Mouse (Mus musculus): ENCODE data around the gene Mettl23. TPM values are rescaled to one million over a fixed set of nuclear protein-coding genes. Genes with fewer than 3 reads are reported as not detected.
A peak's percentile ranks its signal among the peaks of the same experiment; 100 is the strongest.

Gene Mettl23
- polyA plus RNA-seq, 1 experiment from 2014 or later, result 59.5 TPM

GRCm38 (mm10) chr11:116852891-116853511, 9.9 kb downstream of the Mettl23 start, which contains the start of gene Srsf2:
Srsf2 (minus strand) TSS chr11:116853094.
- DNase-seq (ENCODE audit: low spot score), result peak; percentile 98
- under 1% methylated on average over 74 of the region's 74 CpGs for WGBS
- no peaks in the 10 kb centered on the region for H3K9me3 ChIP-seq (replicated peaks)
- H3K4me1 ChIP-seq, result peaks cover 37% of the 10 kb centered on the region
- H3K36me3 ChIP-seq, result peaks cover 42% of the 10 kb centered on the region
- peak within 1 kb of the TSS; percentile 93 for H3K4me3 ChIP-seq
- no peaks in the 10 kb centered on the region for H3K27me3 ChIP-seq (ENCODE audit: low read depth, poor library complexity, severe bottlenecking)
- H3K27ac ChIP-seq, result peak within 1 kb of the TSS; percentile 97

- under 1% methylated on average over 36 of the region's 36 CpGs for WGBS
These were observed 10.4 kb downstream of the Mettl23 start for GRCm38 (mm10) chr11:116853512-116853928.

GRCm38 (mm10) chr11:116854279-116854678, 11.2 kb downstream of the Mettl23 start:
- no peak for DNase-seq (ENCODE audit: low spot score)
- no peaks in the 10 kb centered on the region for H3K9me3 ChIP-seq (replicated peaks)
- H3K27me3 ChIP-seq (ENCODE audit: low read depth, poor library complexity, severe bottlenecking), result no peaks in the 10 kb centered on the region
- WGBS, result 49% methylated on average over 10 of the region's 10 CpGs
- H3K4me1 ChIP-seq, result peaks cover 37% of the 10 kb centered on the region
- H3K4me3 ChIP-seq, result peak overlapping the region; percentile 93
- 0 out of 2 replicates have a peak overlapping the region, but pooled peaks have one; percentile 97 for H3K27ac ChIP-seq
- H3K36me3 ChIP-seq, result peaks cover 34% of the 10 kb centered on the region

More at GRCm38 (mm10) chr11:116853512-116853928, 10.4 kb downstream of the Mettl23 start:
- peak overlapping the region; percentile 93 for H3K4me3 ChIP-seq
- peak overlapping the region; percentile 97 for H3K27ac ChIP-seq
- no peaks in the 10 kb centered on the region for H3K27me3 ChIP-seq (ENCODE audit: low read depth, poor library complexity, severe bottlenecking)
- H3K9me3 ChIP-seq (replicated peaks), result no peaks in the 10 kb centered on the region
- peak; percentile 99 for DNase-seq (ENCODE audit: low spot score)
- H3K4me1 ChIP-seq, result peaks cover 37% of the 10 kb centered on the region
- peaks cover 39% of the 10 kb centered on the region for H3K36me3 ChIP-seq

- no peaks in the 10 kb centered on the region for H3K9me3 ChIP-seq (replicated peaks)
- H3K36me3 ChIP-seq, result peaks cover 31% of the 10 kb centered on the region
- peak; percentile 57 for DNase-seq (ENCODE audit: low spot score)
- H3K4me1 ChIP-seq, result peaks cover 26% of the 10 kb centered on the region
- H3K4me3 ChIP-seq, result no peak overlapping the region
- 44% methylated on average over 12 of the region's 12 CpGs for WGBS
- H3K27ac ChIP-seq, result peak overlapping the region; percentile 21; the same call in 1 of the 2 replicates
- H3K27me3 ChIP-seq (ENCODE audit: low read depth, poor library complexity, severe bottlenecking), result no peaks in the 10 kb centered on the region
These were observed 14.2 kb downstream of the Mettl23 start for GRCm38 (mm10) chr11:116857183-116857850.

- WGBS, result 73% methylated on average over 10 of the region's 10 CpGs
- H3K27me3 ChIP-seq (ENCODE audit: low read depth, poor library complexity, severe bottlenecking), result no peaks in the 10 kb centered on the region
These were observed 21.4 kb downstream of the Mettl23 start for GRCm38 (mm10) chr11:116864444-116864843.

GRCm38 (mm10) chr11:116865945-116866585, 23.0 kb downstream of the Mettl23 start:
- H3K36me3 ChIP-seq, result peaks cover 69% of the 10 kb centered on the region
- WGBS, result 82% methylated on average over 12 of the region's 12 CpGs

More at GRCm38 (mm10) chr11:116864444-116864843, 21.4 kb downstream of the Mettl23 start:
- Histone ChIP-seq H3K36me3 (peaks cover 75% of the 10 kb centered on the region), H3K9me3 (replicated peaks) (no peaks in the 10 kb centered on the region), H3K27ac (no peak overlapping the region), H3K4me3 (no peak overlapping the region), H3K4me1 (no peaks in the 10 kb centered on the region)
- DNase-seq (ENCODE audit: low spot score), result no peak

GRCm38 (mm10) chr11:116868129-116868528, 25.1 kb downstream of the Mettl23 start:
- DNase-seq (ENCODE audit: low spot score), result no peak
- Histone ChIP-seq H3K27ac (no peak overlapping the region), H3K4me3 (no peak overlapping the region), H3K27me3 (ENCODE audit: low read depth, poor library complexity, severe bottlenecking) (no peaks in the 10 kb centered on the region), H3K4me1 (no peaks in the 10 kb centered on the region), H3K36me3 (peaks cover 67% of the 10 kb centered on the region), H3K9me3 (replicated peaks) (no peaks in the 10 kb centered on the region)
- WGBS, result 71% methylated on average over 3 of the region's 3 CpGs

More at GRCm38 (mm10) chr11:116865945-116866585, 23.0 kb downstream of the Mettl23 start:
- no peaks in the 10 kb centered on the region for H3K27me3 ChIP-seq (ENCODE audit: low read depth, poor library complexity, severe bottlenecking)
- H3K9me3 ChIP-seq (replicated peaks), result no peaks in the 10 kb centered on the region
- H3K27ac ChIP-seq, result no peak overlapping the region
- H3K4me1 ChIP-seq, result no peaks in the 10 kb centered on the region
- DNase-seq (ENCODE audit: low spot score), result no peak
- no peak overlapping the region for H3K4me3 ChIP-seq

GRCm38 (mm10) chr11:116869223-116869622, 26.1 kb downstream of the Mettl23 start:
- H3K9me3 ChIP-seq (replicated peaks), result no peaks in the 10 kb centered on the region
- 82% methylated on average over 8 of the region's 8 CpGs for WGBS
- H3K4me1 ChIP-seq, result 0 out of 2 replicates have a peak, but pooled peaks cover 2% of the 10 kb centered on the region
- DNase-seq (ENCODE audit: low spot score), result no peak
- H3K4me3 ChIP-seq, result no peak overlapping the region
- no peaks in the 10 kb centered on the region for H3K27me3 ChIP-seq (ENCODE audit: low read depth, poor library complexity, severe bottlenecking)
- H3K36me3 ChIP-seq, result peaks cover 68% of the 10 kb centered on the region
- no peak overlapping the region for H3K27ac ChIP-seq

GRCm38 (mm10) chr11:116869641-116870040, 26.6 kb downstream of the Mettl23 start:
- Histone ChIP-seq H3K27me3 (ENCODE audit: low read depth, poor library complexity, severe bottlenecking) (no peaks in the 10 kb centered on the region), H3K4me3 (no peak overlapping the region), H3K4me1 (0 out of 2 replicates have a peak, but pooled peaks cover 3% of the 10 kb centered on the region), H3K27ac (no peak overlapping the region), H3K36me3 (peaks cover 68% of the 10 kb centered on the region), H3K9me3 (replicated peaks) (no peaks in the 10 kb centered on the region)
- no peak for DNase-seq (ENCODE audit: low spot score)
- WGBS, result 95% methylated on average over 4 of the region's 4 CpGs

GRCm38 (mm10) chr11:116871538-116871937, 28.5 kb downstream of the Mettl23 start:
- Histone ChIP-seq H3K4me3 (no peak overlapping the region), H3K9me3 (replicated peaks) (no peaks in the 10 kb centered on the region), H3K36me3 (peaks cover 59% of the 10 kb centered on the region), H3K27me3 (ENCODE audit: low read depth, poor library complexity, severe bottlenecking) (no peaks in the 10 kb centered on the region), H3K4me1 (0 out of 2 replicates have a peak, but pooled peaks cover 3% of the 10 kb centered on the region), H3K27ac (no peak overlapping the region)
- WGBS, result 82% methylated on average over 9 of the region's 9 CpGs
- DNase-seq (ENCODE audit: low spot score), result no peak

- Histone ChIP-seq H3K36me3 (peaks cover 54% of the 10 kb centered on the region), H3K27me3 (ENCODE audit: low read depth, poor library complexity, severe bottlenecking) (no peaks in the 10 kb centered on the region), H3K4me3 (no peak overlapping the region), H3K9me3 (replicated peaks) (no peaks in the 10 kb centered on the region), H3K4me1 (0 out of 2 replicates have a peak, but pooled peaks cover 3% of the 10 kb centered on the region), H3K27ac (no peak overlapping the region)
- no peak for DNase-seq (ENCODE audit: low spot score)
- WGBS, result 92% methylated on average over 20 of the region's 20 CpGs
These were observed 30.9 kb downstream of the Mettl23 start for GRCm38 (mm10) chr11:116873987-116874386.

GRCm38 (mm10) chr11:116878454-116878853, 35.4 kb downstream of the Mettl23 start:
- H3K4me3 ChIP-seq, result no peak overlapping the region
- WGBS, result 92% methylated on average over 8 of the region's 8 CpGs
- 0 out of 2 replicates have a peak, but pooled peaks cover 3% of the 10 kb centered on the region for H3K4me1 ChIP-seq
- H3K27me3 ChIP-seq (ENCODE audit: low read depth, poor library complexity, severe bottlenecking), result no peaks in the 10 kb centered on the region
- H3K36me3 ChIP-seq, result peaks cover 21% of the 10 kb centered on the region
- no peak for DNase-seq (ENCODE audit: low spot score)
- H3K9me3 ChIP-seq (replicated peaks), result no peaks in the 10 kb centered on the region
- H3K27ac ChIP-seq, result no peak overlapping the region

All from limb, embryonic 10.5 days (tissue).